Mouse (Mus musculus): ENCODE results near the gene Dchs1.

GRCm38 (mm10) chr7:105796972-105797371 is 9.5 kb upstream of the Dchs1 start:
- no peak for TF ChIP-seq CTCF (IDR thresholded peaks at IDR 0.05; ENCODE audit: borderline replicate concordance, insufficient read depth, low read depth, low read length)
- TF ChIP-seq POLR2A (IDR thresholded peaks at IDR 0.05; ENCODE audit: borderline replicate concordance, insufficient read depth, low read length): no peak

All from cerebellum, adult 2 months (tissue).